Mouse (Mus musculus): ENCODE measurements around the gene Scnn1g. TPM values are rescaled to one million over a fixed set of nuclear protein-coding genes. Genes with fewer than 3 reads are reported as not detected.

Gene Scnn1g
- polyA plus RNA-seq, 1 experiment, result 1.3 TPM

- Histone ChIP-seq H3K4me3 (ENCODE audit: control insufficient read depth, insufficient read depth, low read length) (no peak overlapping the region), H3K4me1 (replicated peaks; ENCODE audit: control insufficient read depth, insufficient read depth, low read length) (no peaks in the 10 kb centered on the region), H3K27me3 (ENCODE audit: control insufficient read depth, insufficient read depth, low read length) (no peaks in the 10 kb centered on the region), H3K36me3 (ENCODE audit: control insufficient read depth, insufficient read depth, low read length) (no peaks in the 10 kb centered on the region), H3K27ac (ENCODE audit: control insufficient read depth, insufficient read depth, low read length) (no peak overlapping the region)
- WGBS, result 88% methylated on average over 4 of the region's 4 CpGs
- DNase-seq, result no peak
- no peak for TF ChIP-seq CTCF (IDR thresholded peaks at IDR 0.05; ENCODE audit: borderline replicate concordance, control insufficient read depth, extremely low read depth, insufficient read depth, low read length, poor library complexity)
- no peak for TF ChIP-seq POLR2A (IDR thresholded peaks at IDR 0.05; ENCODE audit: control insufficient read depth, extremely low read depth, insufficient read depth, low read length, poor library complexity)
These were observed 29.0 kb downstream of the Scnn1g start for GRCm38 (mm10) chr7:121763328-121763727.

GRCm38 (mm10) chr7:121767900-121768299 lies 33.6 kb downstream of the Scnn1g start:
- Histone ChIP-seq H3K36me3 (ENCODE audit: control insufficient read depth, insufficient read depth, low read length) (no peaks in the 10 kb centered on the region), H3K27ac (ENCODE audit: control insufficient read depth, insufficient read depth, low read length) (no peak overlapping the region), H3K4me1 (replicated peaks; ENCODE audit: control insufficient read depth, insufficient read depth, low read length) (no peaks in the 10 kb centered on the region), H3K27me3 (ENCODE audit: control insufficient read depth, insufficient read depth, low read length) (no peaks in the 10 kb centered on the region), H3K4me3 (ENCODE audit: control insufficient read depth, insufficient read depth, low read length) (no peak overlapping the region)
- WGBS, result 86% methylated on average over 3 of the region's 3 CpGs
- DNase-seq, result no peak
- no peak for TF ChIP-seq CTCF (IDR thresholded peaks at IDR 0.05; ENCODE audit: borderline replicate concordance, control insufficient read depth, extremely low read depth, insufficient read depth, low read length, poor library complexity)
- TF ChIP-seq POLR2A (IDR thresholded peaks at IDR 0.05; ENCODE audit: control insufficient read depth, extremely low read depth, insufficient read depth, low read length, poor library complexity), result no peak

GRCm38 (mm10) chr7:121768983-121769382 lies 34.7 kb downstream of the Scnn1g start:
- H3K4me1 ChIP-seq (replicated peaks; ENCODE audit: control insufficient read depth, insufficient read depth, low read length), result no peaks in the 10 kb centered on the region
- WGBS, result 85% methylated on average over 9 of the region's 9 CpGs
- H3K27ac ChIP-seq (ENCODE audit: control insufficient read depth, insufficient read depth, low read length), result no peak overlapping the region
- TF ChIP-seq CTCF (IDR thresholded peaks at IDR 0.05; ENCODE audit: borderline replicate concordance, control insufficient read depth, extremely low read depth, insufficient read depth, low read length, poor library complexity), result no peak
- no peak for TF ChIP-seq POLR2A (IDR thresholded peaks at IDR 0.05; ENCODE audit: control insufficient read depth, extremely low read depth, insufficient read depth, low read length, poor library complexity)
- no peaks in the 10 kb centered on the region for H3K36me3 ChIP-seq (ENCODE audit: control insufficient read depth, insufficient read depth, low read length)
- DNase-seq, result no peak
- H3K27me3 ChIP-seq (ENCODE audit: control insufficient read depth, insufficient read depth, low read length), result no peaks in the 10 kb centered on the region
- no peak overlapping the region for H3K4me3 ChIP-seq (ENCODE audit: control insufficient read depth, insufficient read depth, low read length)

- no peak for DNase-seq
- no peak overlapping the region for H3K4me3 ChIP-seq (ENCODE audit: control insufficient read depth, insufficient read depth, low read length)
- H3K36me3 ChIP-seq (ENCODE audit: control insufficient read depth, insufficient read depth, low read length), result no peaks in the 10 kb centered on the region
- TF ChIP-seq POLR2A (IDR thresholded peaks at IDR 0.05; ENCODE audit: control insufficient read depth, extremely low read depth, insufficient read depth, low read length, poor library complexity) (no peak), CTCF (IDR thresholded peaks at IDR 0.05; ENCODE audit: borderline replicate concordance, control insufficient read depth, extremely low read depth, insufficient read depth, low read length, poor library complexity) (no peak)
- WGBS, result 67% methylated on average over 1 of the region's 1 CpGs
- H3K4me1 ChIP-seq (replicated peaks; ENCODE audit: control insufficient read depth, insufficient read depth, low read length), result no peaks in the 10 kb centered on the region
- H3K27ac ChIP-seq (ENCODE audit: control insufficient read depth, insufficient read depth, low read length), result no peak overlapping the region
- no peaks in the 10 kb centered on the region for H3K27me3 ChIP-seq (ENCODE audit: control insufficient read depth, insufficient read depth, low read length)
These were observed 44.3 kb downstream of the Scnn1g start for GRCm38 (mm10) chr7:121778553-121778952.

GRCm38 (mm10) chr7:121778980-121779379 lies 44.7 kb downstream of the Scnn1g start:
- H3K4me1 ChIP-seq (replicated peaks; ENCODE audit: control insufficient read depth, insufficient read depth, low read length), result no peaks in the 10 kb centered on the region
- TF ChIP-seq POLR2A (IDR thresholded peaks at IDR 0.05; ENCODE audit: control insufficient read depth, extremely low read depth, insufficient read depth, low read length, poor library complexity) (no peak), CTCF (IDR thresholded peaks at IDR 0.05; ENCODE audit: borderline replicate concordance, control insufficient read depth, extremely low read depth, insufficient read depth, low read length, poor library complexity) (no peak)
- H3K36me3 ChIP-seq (ENCODE audit: control insufficient read depth, insufficient read depth, low read length), result no peaks in the 10 kb centered on the region
- WGBS, result 84% methylated on average over 3 of the region's 3 CpGs
- no peak for DNase-seq
- H3K27me3 ChIP-seq (ENCODE audit: control insufficient read depth, insufficient read depth, low read length), result no peaks in the 10 kb centered on the region
- no peak overlapping the region for H3K4me3 ChIP-seq (ENCODE audit: control insufficient read depth, insufficient read depth, low read length)
- H3K27ac ChIP-seq (ENCODE audit: control insufficient read depth, insufficient read depth, low read length), result no peak overlapping the region

GRCm38 (mm10) chr7:121779409-121779808 lies 45.1 kb downstream of the Scnn1g start:
- Histone ChIP-seq H3K27ac (ENCODE audit: control insufficient read depth, insufficient read depth, low read length) (no peak overlapping the region), H3K4me1 (replicated peaks; ENCODE audit: control insufficient read depth, insufficient read depth, low read length) (no peaks in the 10 kb centered on the region), H3K27me3 (ENCODE audit: control insufficient read depth, insufficient read depth, low read length) (no peaks in the 10 kb centered on the region), H3K36me3 (ENCODE audit: control insufficient read depth, insufficient read depth, low read length) (no peaks in the 10 kb centered on the region), H3K4me3 (ENCODE audit: control insufficient read depth, insufficient read depth, low read length) (no peak overlapping the region)
- no peak for DNase-seq
- no peak for TF ChIP-seq CTCF (IDR thresholded peaks at IDR 0.05; ENCODE audit: borderline replicate concordance, control insufficient read depth, extremely low read depth, insufficient read depth, low read length, poor library complexity)
- no peak for TF ChIP-seq POLR2A (IDR thresholded peaks at IDR 0.05; ENCODE audit: control insufficient read depth, extremely low read depth, insufficient read depth, low read length, poor library complexity)

Measured in thymus, adult 2 months (tissue).